Mouse (Mus musculus): ENCODE results near the gene Zfp12.

DNA sequence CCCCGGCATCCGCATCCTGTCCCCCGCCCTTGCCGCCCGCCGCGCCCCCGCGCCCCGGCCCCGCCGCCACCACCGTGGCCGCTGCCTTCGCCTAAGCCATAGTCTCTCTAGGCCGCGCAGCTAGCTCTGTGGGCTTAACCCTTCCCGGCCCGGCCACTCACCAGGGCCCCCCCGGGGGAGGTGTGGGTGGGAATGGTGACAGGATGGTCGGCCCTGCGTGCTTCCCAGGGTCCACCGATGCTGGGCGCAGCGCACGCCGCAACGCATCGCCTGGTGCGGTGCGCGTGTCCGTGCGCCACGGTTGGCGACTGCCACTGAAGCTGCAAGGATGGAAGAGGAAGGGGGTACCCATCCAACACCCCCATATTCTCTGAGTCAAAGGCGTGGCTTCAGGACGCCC lies 58.4 kb downstream of the Zfp12 start, which contains the start of gene Zfp853:
- no peak for TF ChIP-seq CTCF (IDR thresholded peaks at IDR 0.05; ENCODE audit: borderline replicate concordance, extremely low read depth, insufficient read depth, insufficient read length)
- no peak for TF ChIP-seq POLR2A (IDR thresholded peaks at IDR 0.05; ENCODE audit: borderline replicate concordance, extremely low read depth, insufficient read depth, insufficient read length, poor library complexity, severe bottlenecking)

Measured in brain, embryonic 14.5 days (tissue).